Mouse (Mus musculus): ENCODE results near the gene Bmp4.

- TF ChIP-seq CTCF (IDR thresholded peaks at IDR 0.05; ENCODE audit: borderline replicate concordance, control insufficient read depth, extremely low read depth, insufficient read depth, low read length, poor library complexity) (no peak), POLR2A (IDR thresholded peaks at IDR 0.05; ENCODE audit: control insufficient read depth, extremely low read depth, insufficient read depth, low read length, poor library complexity) (no peak)
These were observed 36.8 kb upstream of the Bmp4 start for GRCm38 (mm10) chr14:46427251-46427650.
